Comparison of ENCODE assay signal across 8 mouse cellular contexts in genomic region chr2:69862117-69862657, GRCm38 (mm10). TPM values are rescaled to one million over a fixed set of nuclear protein-coding genes. Genes with fewer than 3 reads are reported as not detected.
DNase-seq lines count a peak whose midpoint lies in the region; ATAC-seq and TF ChIP-seq lines count a peak whose summit lies in the region.

No protein-coding gene starts in this region.

- peak overlapping the region; percentile 92 for H3K27ac ChIP-seq in gastrocnemius, adult 2 months
- H3K27ac ChIP-seq in embryonic facial prominence, embryonic 10.5 days (replicated peaks): peak overlapping the region; percentile 97
- peak overlapping the region; percentile 90; the same call in 1 of the 2 replicates for H3K27ac ChIP-seq in intestine, embryonic 16.5 days (ENCODE audit: low read length)
- H3K27ac ChIP-seq in olfactory bulb, adult 2 months (ENCODE audit: insufficient read depth, low read depth, low read length): 0 out of 2 replicates have a peak overlapping the region, but pooled peaks have one; percentile 69

- 5% methylated on average over 13 of the region's 13 CpGs for WGBS in embryonic facial prominence, embryonic 10.5 days
- WGBS in intestine, embryonic 16.5 days: under 1% methylated on average over 13 of the region's 13 CpGs
- WGBS in olfactory bulb, adult 2 months: under 1% methylated on average over 13 of the region's 13 CpGs

- peak; percentile 4; the same call in 1 of the 2 replicates for ATAC-seq in intestine, embryonic 16.5 days

- H3K36me3 ChIP-seq in embryonic facial prominence, embryonic 10.5 days (replicated peaks): peaks cover 30% of the 10 kb centered on the region
- no peaks in the 10 kb centered on the region for H3K36me3 ChIP-seq in intestine, embryonic 16.5 days (ENCODE audit: control insufficient read depth, insufficient read depth, low read length)

- H3K9me3 ChIP-seq in embryonic facial prominence, embryonic 10.5 days: no peaks in the 10 kb centered on the region
- no peaks in the 10 kb centered on the region for H3K9me3 ChIP-seq in intestine, embryonic 16.5 days (ENCODE audit: control insufficient read depth, low read length)

- TF ChIP-seq CTCF in gastrocnemius, adult 2 months (IDR thresholded peaks at IDR 0.05): no peak
- TF ChIP-seq CTCF in olfactory bulb, adult 2 months (IDR thresholded peaks at IDR 0.05; ENCODE audit: insufficient read depth, low read depth, low read length): no peak

- H3K4me3 ChIP-seq in gastrocnemius, adult 2 months: peak overlapping the region; percentile 90
- H3K4me3 ChIP-seq in embryonic facial prominence, embryonic 10.5 days: peak overlapping the region; percentile 98
- peak overlapping the region; percentile 100 for H3K4me3 ChIP-seq in intestine, embryonic 16.5 days (ENCODE audit: low read length)
- H3K4me3 ChIP-seq in olfactory bulb, adult 2 months (ENCODE audit: insufficient read depth, low read depth, low read length): peak overlapping the region; percentile 77

- peak overlapping the region; percentile 99 for H3K9ac ChIP-seq in intestine, embryonic 16.5 days (ENCODE audit: low read depth, low read length)

- no peak for DNase-seq in gastrocnemius, adult 2 months
- DNase-seq in gastrocnemius, adult 18-20 months (ENCODE audit: low spot score): no peak
- DNase-seq in 3T3-L1 (ENCODE audit: low read depth, low spot score): peak; percentile 44
- no peak for DNase-seq in embryonic facial prominence, embryonic 10.5 days (ENCODE audit: low spot score)
- no peak for DNase-seq in left cerebral cortex, adult 11 months (ENCODE audit: low spot score)
- DNase-seq in left cerebral cortex, adult 18-20 months (ENCODE audit: low spot score in 2 of 2): no peak

- peak overlapping the region; percentile 72 for H3K4me2 ChIP-seq in intestine, embryonic 16.5 days (ENCODE audit: low read depth, low read length)

- TF ChIP-seq POLR2A in olfactory bulb, adult 2 months (IDR thresholded peaks at IDR 0.05; ENCODE audit: insufficient read depth, low read depth, low read length): no peak

- peaks cover 16% of the 10 kb centered on the region for H3K4me1 ChIP-seq in embryonic facial prominence, embryonic 10.5 days
- H3K4me1 ChIP-seq in intestine, embryonic 16.5 days (ENCODE audit: control insufficient read depth, insufficient read depth, low read length): peaks cover 5% of the 10 kb centered on the region; the same call in 1 of the 2 replicates
- no peaks in the 10 kb centered on the region for H3K4me1 ChIP-seq in olfactory bulb, adult 2 months (ENCODE audit: control insufficient read depth, insufficient read depth, low read length)

- intact Hi-C loops in gastrocnemius, adult 2 months (cut with DNase I): loop anchor here (5.0 kb wide), 1 partner anchor 60 kb away; no protein-coding TSS in a partner anchor

- H3K27me3 ChIP-seq in embryonic facial prominence, embryonic 10.5 days (replicated peaks; ENCODE audit: low read depth, poor library complexity, severe bottlenecking): no peaks in the 10 kb centered on the region
- no peaks in the 10 kb centered on the region for H3K27me3 ChIP-seq in intestine, embryonic 16.5 days (replicated peaks; ENCODE audit: control insufficient read depth, insufficient read depth, low read length)

RNA-seq across cellular contexts. Expression of gene Ssb, which starts 0.8 kb away (rescaled TPM):
- total RNA-seq in gastrocnemius, adult 2 months (2021): 10 to 100 TPM; 56.1 to 59.5 TPM
- total RNA-seq in gastrocnemius, adult 18-20 months (2021): 10 to 100 TPM; 59.8 to 60.6 TPM
- polyA plus RNA-seq in embryonic facial prominence, embryonic 10.5 days (2016; fragmentation: Nextera tagmentation; extraction: Ambion mirVana): 377 and 407 TPM in 2 replicates
- 223 and 249 TPM in 2 replicates for polyA plus RNA-seq in intestine, embryonic 16.5 days (2015; fragmentation: Nextera tagmentation; extraction: Ambion mirVana)
- 660 TPM in 1 of 2 replicates, not detected in the other for polyA plus RNA-seq in olfactory bulb, adult 2 months (2012; ENCODE audit: insufficient read depth, insufficient read length, low replicate concordance, missing spikeins)
- 100 to 1,000 TPM; 121 to 128 TPM for total RNA-seq in left cerebral cortex, adult 18-20 months (2021)

RNA-seq across cellular contexts. Expression of gene Mettl5, which starts 23.2 kb away (rescaled TPM):
- 10 to 100 TPM; 11.1 to 16.0 TPM for total RNA-seq in gastrocnemius, adult 2 months (2021)
- total RNA-seq in gastrocnemius, adult 18-20 months (2021): 10 to 100 TPM; 14.2 to 15.8 TPM
- 38.0 and 41.9 TPM in 2 replicates for polyA plus RNA-seq in embryonic facial prominence, embryonic 10.5 days (2016; fragmentation: Nextera tagmentation; extraction: Ambion mirVana)
- 36.7 and 38.5 TPM in 2 replicates for polyA plus RNA-seq in intestine, embryonic 16.5 days (2015; fragmentation: Nextera tagmentation; extraction: Ambion mirVana)
- polyA plus RNA-seq in olfactory bulb, adult 2 months (2012; ENCODE audit: insufficient read depth, insufficient read length, low replicate concordance, missing spikeins): not detected in 2 replicates
- 10 to 100 TPM; 14.1 to 16.6 TPM for total RNA-seq in left cerebral cortex, adult 18-20 months (2021)

RNA-seq across cellular contexts. Expression of gene Ubr3, which starts 34.9 kb away (rescaled TPM):
- 100 to 1,000 TPM; 193 to 217 TPM for total RNA-seq in gastrocnemius, adult 2 months (2021)
- 100 to 1,000 TPM; 207 to 208 TPM for total RNA-seq in gastrocnemius, adult 18-20 months (2021)
- 13.9 and 14.6 TPM in 2 replicates for polyA plus RNA-seq in embryonic facial prominence, embryonic 10.5 days (2016; fragmentation: Nextera tagmentation; extraction: Ambion mirVana)
- 8.3 and 11.1 TPM in 2 replicates for polyA plus RNA-seq in intestine, embryonic 16.5 days (2015; fragmentation: Nextera tagmentation; extraction: Ambion mirVana)
- 194 TPM in 1 of 2 replicates, not detected in the other for polyA plus RNA-seq in olfactory bulb, adult 2 months (2012; ENCODE audit: insufficient read depth, insufficient read length, low replicate concordance, missing spikeins)
- 100 to 1,000 TPM; 118 to 130 TPM for total RNA-seq in left cerebral cortex, adult 18-20 months (2021)

RNA-seq across cellular contexts. Expression of gene Klhl23, which starts 40.4 kb away (rescaled TPM):
- 10 to 100 TPM; 13.4 to 15.6 TPM for total RNA-seq in gastrocnemius, adult 2 months (2021)
- 10 to 100 TPM in 1 of 2 experiments, 1 to 10 TPM in 1; 6.8 to 14.5 TPM for total RNA-seq in gastrocnemius, adult 18-20 months (2021)
- 24.3 and 24.7 TPM in 2 replicates for polyA plus RNA-seq in embryonic facial prominence, embryonic 10.5 days (2016; fragmentation: Nextera tagmentation; extraction: Ambion mirVana)
- polyA plus RNA-seq in intestine, embryonic 16.5 days (2015; fragmentation: Nextera tagmentation; extraction: Ambion mirVana): 29.5 and 31.1 TPM in 2 replicates
- polyA plus RNA-seq in olfactory bulb, adult 2 months (2012; ENCODE audit: insufficient read depth, insufficient read length, low replicate concordance, missing spikeins): not detected in 2 replicates
- total RNA-seq in left cerebral cortex, adult 18-20 months (2021): 10 to 100 TPM; 54.2 to 54.4 TPM
